Mouse (Mus musculus) Patski (cell line): ENCODE results near the gene Fitm2. TPM values are rescaled to one million over a fixed set of nuclear protein-coding genes. Genes with fewer than 3 reads are reported as not detected.
"Not testable (repeated sequence)": the region's sequence is repeated elsewhere in the genome, so short reads cannot be mapped to it uniquely, and the experiment has no call there.

Source experiments
- ATAC-seq: fragments of 100-300 bp; one replicate; pipeline ENCODE4 v1.8.0; 2021
- CTCF ChIA-PET: fragments of 350-600 bp; sonication (Branson Sonifier 250); formaldehyde crosslinking; loops from one replicate; lab custom pipeline; 2022; ENCODE audit warnings: inconsistent platforms; lab: Charles Lee
- POLR2A ChIA-PET: fragments of 350-600 bp; sonication (Branson Sonifier 250); formaldehyde crosslinking; loops from one replicate; lab custom pipeline; 2022; ENCODE audit warnings: antibody characterized with exemption, inconsistent platforms; lab: Charles Lee
- DNase-seq: peaks from one replicate; pipeline ENCODE4 v3.0.0-alpha.2; 2011; ENCODE audit warnings: low read depth, low spot score
- H3K27me3 ChIP-seq: fragments of 371-371 bp; one replicate; pipeline ENCODE4 v1.5.1; 2021
- CTCF ChIP-seq: fragments of 100-300 bp; IDR thresholded peaks from one replicate; pipeline ENCODE4 v1.5.1; 2021
- in situ Hi-C: fragments of 300-500 bp; cut with MboI; formaldehyde crosslinking; loops from 3 replicates; pipeline ENCODE4 v1.11.1; 2018; ENCODE audit warnings: low pct_unique_long_range_greater_than_20kb, mixed read lengths
- polyA plus RNA-seq: library from polyadenylated mRNA; unstranded; gene quantifications from one replicate; pipeline ENCODE4 v1.2.3, GENCODE M21; 2021

Gene Fitm2
- polyA plus RNA-seq, 1 experiment from 2014 or later: 11.7 TPM

DNA sequence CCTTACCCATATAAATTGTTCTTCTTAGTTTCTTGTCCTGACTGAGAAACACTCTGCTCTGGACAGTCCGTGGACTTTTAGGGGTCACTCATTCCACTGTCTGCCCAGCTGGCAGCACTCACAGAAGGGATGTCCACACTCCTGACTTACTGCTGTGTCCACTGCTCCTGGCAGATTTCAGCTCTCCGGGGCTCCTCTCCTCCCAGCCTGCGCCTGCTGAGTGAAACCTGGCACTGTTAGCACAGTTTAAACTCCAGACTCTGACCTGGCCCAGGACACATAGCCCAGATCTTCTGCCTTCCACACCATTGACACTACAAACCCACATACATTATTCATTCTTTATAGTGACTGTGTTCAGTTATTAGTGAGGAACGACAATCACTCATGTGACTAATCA is 8.4 kb downstream of the Fitm2 start:
- ATAC-seq (no peak), DNase-seq (no peak)
- ChIA-PET CTCF (interaction anchor here (0.9 kb wide), 1 partner anchor 42 kb away, joined by 3 read pairs; no protein-coding TSS in a partner anchor), POLR2A (no interaction called here)
- no peak for TF ChIP-seq CTCF
- H3K27me3 ChIP-seq: peaks cover 1% of the 10 kb centered on the region
- in situ Hi-C loops: no loop called here

DNA sequence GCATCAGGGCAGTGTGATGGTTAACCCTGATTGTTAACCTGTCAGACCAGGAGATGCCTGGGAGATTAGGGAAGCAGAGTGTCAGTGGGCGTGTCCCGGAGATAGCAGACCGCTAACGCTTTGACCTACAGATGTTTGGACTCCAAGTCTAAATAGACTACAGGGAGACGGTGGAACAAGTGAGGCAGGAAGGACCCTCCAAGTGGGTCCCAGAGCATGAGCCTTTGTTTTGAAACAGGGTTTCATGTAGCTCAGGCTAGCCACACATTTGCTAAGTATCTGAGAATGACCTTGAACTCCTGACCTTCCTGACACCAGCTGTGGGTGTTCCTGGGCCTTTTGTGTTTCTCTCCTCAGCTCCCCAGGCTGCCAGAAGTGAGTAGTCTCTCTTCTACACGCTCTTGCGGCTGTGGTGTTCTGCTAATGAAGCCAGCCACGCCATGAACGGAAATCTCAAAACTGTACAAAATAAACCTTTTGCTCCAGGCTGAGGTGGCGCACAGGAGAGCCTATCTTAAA is 9.1 kb downstream of the Fitm2 start:
- ChIA-PET CTCF (no interaction called here), POLR2A (no interaction called here)
- no peak for TF ChIP-seq CTCF
- no peak for ATAC-seq
- in situ Hi-C loops: no loop called here
- DNase-seq: no peak
- H3K27me3 ChIP-seq: peaks cover 6% of the 10 kb centered on the region

- TF ChIP-seq CTCF: no peak
- POLR2A ChIA-PET: no interaction called here
- no peak for ATAC-seq
- no peak for DNase-seq
- H3K27me3 ChIP-seq: peaks cover 10% of the 10 kb centered on the region
- CTCF ChIA-PET: no interaction called here
- in situ Hi-C loops: no loop called here
These were observed 9.6 kb downstream of the Fitm2 start for GRCm38 (mm10) chr2:163462801-163463200.

DNA sequence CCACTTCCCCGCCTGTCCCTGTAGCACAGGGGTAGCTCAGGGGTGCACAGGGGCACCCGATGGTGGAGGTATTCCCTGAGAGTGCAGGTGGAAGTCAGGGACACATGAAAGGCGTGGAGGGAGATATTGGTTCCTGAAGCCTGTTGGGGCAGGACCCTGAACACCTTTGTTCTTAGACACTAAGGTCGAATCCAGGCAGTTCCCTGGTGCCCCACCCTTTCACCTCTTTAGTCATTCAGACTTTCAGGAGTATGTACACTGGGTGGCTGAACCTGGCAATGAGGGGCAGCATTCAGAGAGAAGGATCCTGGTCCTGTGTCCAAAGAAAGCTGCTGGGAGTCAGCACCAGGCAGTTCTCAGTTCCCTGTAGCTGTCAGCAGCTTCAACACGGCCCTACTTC is 10.0 kb downstream of the Fitm2 start:
- in situ Hi-C loops: no loop called here
- ChIA-PET POLR2A (no interaction called here), CTCF (no interaction called here)
- ATAC-seq (no peak), DNase-seq (no peak)
- peaks cover 10% of the 10 kb centered on the region for H3K27me3 ChIP-seq
- TF ChIP-seq CTCF: no peak

- ATAC-seq, CTCF ChIA-PET, in situ Hi-C loops, DNase-seq, POLR2A ChIA-PET: not testable (repeated sequence)
- peaks cover 16% of the 10 kb centered on the region for H3K27me3 ChIP-seq
These were observed 11.1 kb downstream of the Fitm2 start for GRCm38 (mm10) chr2:163461307-163461706.

DNA sequence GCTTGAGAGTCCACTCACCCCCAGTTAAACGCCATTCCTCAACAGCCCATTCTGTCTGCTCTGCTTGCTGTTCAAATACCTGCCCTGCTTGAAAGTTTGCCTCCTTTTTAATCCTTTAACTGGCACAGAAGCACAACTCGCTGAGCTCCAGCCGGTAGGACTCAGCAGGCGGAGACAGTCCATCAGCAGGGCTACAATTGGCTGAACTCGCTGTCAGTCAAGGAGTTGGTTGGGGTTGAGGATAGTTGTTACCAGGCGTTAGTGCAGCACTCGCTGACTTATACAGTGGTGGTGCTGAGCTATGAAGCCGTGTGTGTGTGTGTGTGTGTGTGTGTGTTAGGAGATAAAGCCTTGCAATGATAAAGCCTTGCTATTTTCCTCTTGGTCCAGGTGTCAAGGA is 11.8 kb downstream of the Fitm2 start:
- ChIA-PET POLR2A (no interaction called here), CTCF (no interaction called here)
- peaks cover 16% of the 10 kb centered on the region for H3K27me3 ChIP-seq
- TF ChIP-seq CTCF: no peak
- DNase-seq (no peak), ATAC-seq (no peak)
- in situ Hi-C loops: no loop called here

DNA sequence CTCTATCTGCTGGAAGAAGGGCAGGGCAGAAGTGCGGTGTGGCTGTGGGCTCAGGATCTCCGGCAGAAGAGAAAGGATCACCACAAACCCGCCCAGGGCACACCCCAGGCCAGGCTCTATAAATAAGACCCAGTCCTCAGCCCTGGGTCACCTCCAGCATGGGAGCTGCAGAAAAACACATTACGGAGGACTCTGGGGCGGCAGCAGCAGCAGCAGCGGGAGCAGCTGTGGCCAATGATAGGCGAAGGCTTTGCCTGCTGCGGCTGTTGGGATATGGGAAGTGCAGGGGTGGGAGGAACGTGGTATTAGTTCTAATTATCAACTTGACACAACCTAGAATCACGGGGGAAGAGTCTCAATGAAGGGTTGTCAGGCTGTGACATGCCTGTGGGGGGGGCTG is 13.0 kb downstream of the Fitm2 start:
- in situ Hi-C loops: no loop called here
- ChIA-PET POLR2A (no interaction called here), CTCF (no interaction called here)
- peaks cover 16% of the 10 kb centered on the region for H3K27me3 ChIP-seq
- DNase-seq: no peak
- TF ChIP-seq CTCF: no peak
- no peak for ATAC-seq

GRCm38 (mm10) chr2:163458539-163459265 is 13.7 kb downstream of the Fitm2 start:
- ChIA-PET POLR2A (no interaction called here), CTCF (no interaction called here)
- DNase-seq: no peak
- in situ Hi-C loops: no loop called here
- TF ChIP-seq CTCF: no peak
- peaks cover 23% of the 10 kb centered on the region for H3K27me3 ChIP-seq
- ATAC-seq: no peak

GRCm38 (mm10) chr2:163453378-163453777 is 19.1 kb downstream of the Fitm2 start:
- no peak for TF ChIP-seq CTCF
- POLR2A ChIA-PET: no interaction called here
- in situ Hi-C loops: no loop called here
- ATAC-seq (no peak), DNase-seq (no peak)
- CTCF ChIA-PET: no interaction called here
- H3K27me3 ChIP-seq: peaks cover 25% of the 10 kb centered on the region

DNA sequence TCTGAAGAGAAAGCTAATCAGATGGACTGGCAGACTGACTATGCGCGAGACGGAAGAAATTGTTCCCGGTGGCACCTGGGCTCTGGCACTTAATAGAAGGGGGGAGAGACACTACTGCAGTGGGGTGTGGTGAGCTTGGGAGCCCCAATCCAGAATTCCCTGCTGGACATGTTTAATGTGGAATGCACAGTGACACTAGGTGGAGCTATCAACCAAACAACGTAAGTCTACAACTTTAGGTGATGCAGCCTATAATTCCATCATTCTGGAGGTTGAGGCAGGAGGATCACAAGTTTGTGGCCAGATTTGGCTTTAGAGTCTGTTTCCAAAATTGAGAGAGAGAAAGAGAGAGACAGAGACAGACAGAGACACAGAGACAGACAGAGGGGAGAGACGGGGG is 19.7 kb downstream of the Fitm2 start:
- in situ Hi-C loops: no loop called here
- TF ChIP-seq CTCF: no peak
- DNase-seq (no peak), ATAC-seq (no peak)
- H3K27me3 ChIP-seq: peaks cover 22% of the 10 kb centered on the region
- POLR2A ChIA-PET: no interaction called here
- CTCF ChIA-PET: no interaction called here

DNA sequence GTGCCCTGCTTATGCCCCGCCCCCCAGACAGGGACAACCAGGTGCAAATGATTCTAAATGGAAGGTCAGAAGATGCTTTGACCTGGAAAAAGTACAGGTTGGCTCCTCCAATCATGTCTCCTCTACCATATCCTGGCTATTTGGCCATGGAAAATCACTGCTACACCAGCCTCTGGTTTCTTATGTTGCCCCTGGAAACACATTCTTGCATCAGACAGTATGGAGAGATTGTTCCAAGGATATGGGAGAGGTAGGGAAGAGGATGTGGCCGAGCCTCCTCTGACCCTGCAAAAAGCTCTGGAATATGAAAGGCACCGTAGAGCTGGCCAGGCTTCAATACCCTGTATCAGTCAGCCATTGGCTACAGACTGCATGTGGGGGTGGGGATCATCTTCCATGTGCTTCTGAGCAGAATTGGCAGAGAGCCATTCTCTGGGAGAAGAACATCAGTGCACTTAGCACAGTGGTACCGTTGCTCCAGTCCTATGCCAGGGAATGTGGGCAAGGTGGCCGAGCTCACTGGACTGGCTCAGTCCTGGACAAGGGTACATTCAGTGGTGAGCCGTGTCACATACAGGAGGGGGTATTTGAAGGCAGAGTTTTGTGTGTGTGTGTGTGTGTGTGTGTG is 21.6 kb downstream of the Fitm2 start:
- no peak for TF ChIP-seq CTCF
- no peak for DNase-seq
- in situ Hi-C loops: no loop called here
- peaks cover 19% of the 10 kb centered on the region for H3K27me3 ChIP-seq
- ChIA-PET POLR2A (no interaction called here), CTCF (no interaction called here)
- no peak for ATAC-seq
